Mouse (Mus musculus): ENCODE data around the gene Gm10487.
"Not testable (repeated sequence)": the region's sequence is repeated elsewhere in the genome, so short reads cannot be mapped to it uniquely, and the experiment has no call there.

The Gm10487 gene

DNA sequence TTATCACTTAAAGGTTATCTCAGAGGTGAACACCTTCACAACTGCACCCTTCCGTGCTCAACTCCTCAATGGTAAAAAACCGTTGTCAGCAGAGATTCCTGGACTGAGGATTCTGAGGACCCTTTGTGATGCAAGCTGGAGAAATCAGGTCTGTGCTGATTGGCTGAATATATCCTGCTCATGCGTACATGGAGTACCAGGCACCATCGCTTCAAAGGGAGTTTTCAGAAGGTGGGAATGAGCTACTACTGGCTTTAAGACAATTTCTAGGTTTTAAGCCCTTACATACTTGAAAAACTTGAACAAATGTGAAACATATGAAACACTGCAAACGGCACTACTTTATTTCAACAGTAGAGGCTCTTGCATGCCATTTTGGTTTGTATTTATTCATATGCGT lies at the start of gene Gm10487:
TSS of gene Gm10487 (minus strand) at position 101 of the 400 bp plus-strand sequence.
- DNase-seq (ENCODE audit: low read depth, low spot score): not testable (repeated sequence)

Data from A20 (cell line).